Mouse (Mus musculus) layer of hippocampus, postnatal 36 days (tissue): ENCODE data around the gene Tapt1. TPM values are rescaled to one million over a fixed set of nuclear protein-coding genes. Genes with fewer than 3 reads are reported as not detected.

Experiments used
- DNase-seq, 2 experiments: peaks; one replicate each; pipeline ENCODE4 v3.0.0; 2022
- total RNA-seq, 2 experiments: library from RNA; stranded (reverse); gene quantifications; 2 replicates each; pipeline ENCODE4 v1.2.3; 2021

Tapt1 gene
- total RNA-seq, 2 experiments from 2014 or later: 48.1 to 49.2 TPM

DNA sequence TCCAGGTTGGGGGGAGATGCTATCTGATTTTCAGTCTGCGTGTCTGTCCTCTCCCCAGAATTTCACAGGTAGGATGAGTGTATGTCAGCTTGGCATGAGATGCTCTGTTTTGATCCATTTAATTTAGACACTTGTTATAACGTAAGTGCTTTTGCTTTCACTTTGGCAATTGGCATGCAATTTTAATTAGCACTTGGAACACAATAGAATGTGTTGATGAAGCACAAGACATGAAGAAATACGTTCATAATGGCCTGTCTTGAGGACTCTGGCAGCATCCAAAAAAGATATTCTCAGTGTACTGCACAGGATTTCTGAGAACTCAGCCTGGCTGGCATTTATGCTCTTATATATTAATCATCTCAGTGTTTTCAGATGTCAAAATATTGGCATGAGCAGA, 7.5 kb upstream of the Tapt1 start:
- no peak for DNase-seq

- no peak for DNase-seq
Measured at GRCm38 (mm10) chr5:44228756-44229155, 2.3 kb upstream of the Tapt1 start.

DNA sequence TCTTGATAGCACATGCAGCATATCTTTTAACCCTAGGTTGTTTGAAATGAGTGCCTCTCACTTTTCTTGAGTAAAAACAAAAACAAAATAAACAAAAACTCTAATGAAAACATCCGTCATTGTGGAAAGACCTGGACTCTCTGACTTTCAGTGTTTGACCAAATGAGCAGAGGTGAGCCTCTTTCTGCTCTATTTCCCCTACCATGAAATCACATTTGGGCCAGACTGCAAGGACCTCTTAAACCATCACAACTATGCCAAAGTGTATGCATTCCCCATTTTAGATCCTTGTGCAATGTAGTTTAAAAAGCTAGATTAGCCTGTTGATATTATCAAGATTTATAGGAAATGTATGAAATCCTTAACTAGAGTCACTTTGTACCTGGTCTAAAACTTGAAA, 1.9 kb upstream of the Tapt1 start:
- DNase-seq: no peak

DNA sequence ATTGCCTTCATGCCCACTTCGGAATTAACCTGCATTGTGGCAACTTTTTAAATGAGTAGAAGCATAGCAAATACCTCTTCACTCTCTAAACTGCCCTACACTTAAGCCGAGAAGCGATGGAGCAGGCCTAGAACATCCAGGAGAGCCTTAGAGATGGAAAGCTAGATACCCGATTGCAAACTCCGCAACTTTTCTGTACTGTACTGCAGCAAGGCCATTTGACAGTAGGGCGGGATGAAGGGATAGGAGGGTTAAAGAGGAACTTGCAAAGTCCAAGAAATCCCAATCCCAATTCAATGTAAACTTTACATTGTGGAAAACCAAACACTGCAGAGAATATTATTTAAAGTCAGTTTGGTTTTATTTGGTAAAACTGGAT, 1.0 kb upstream of the Tapt1 start:
- no peak for DNase-seq

GRCm38 (mm10) chr5:44225911-44226520, 410 bp downstream of the Tapt1 start:
- DNase-seq: peak in 1 of 2 experiments; percentile 22

DNA sequence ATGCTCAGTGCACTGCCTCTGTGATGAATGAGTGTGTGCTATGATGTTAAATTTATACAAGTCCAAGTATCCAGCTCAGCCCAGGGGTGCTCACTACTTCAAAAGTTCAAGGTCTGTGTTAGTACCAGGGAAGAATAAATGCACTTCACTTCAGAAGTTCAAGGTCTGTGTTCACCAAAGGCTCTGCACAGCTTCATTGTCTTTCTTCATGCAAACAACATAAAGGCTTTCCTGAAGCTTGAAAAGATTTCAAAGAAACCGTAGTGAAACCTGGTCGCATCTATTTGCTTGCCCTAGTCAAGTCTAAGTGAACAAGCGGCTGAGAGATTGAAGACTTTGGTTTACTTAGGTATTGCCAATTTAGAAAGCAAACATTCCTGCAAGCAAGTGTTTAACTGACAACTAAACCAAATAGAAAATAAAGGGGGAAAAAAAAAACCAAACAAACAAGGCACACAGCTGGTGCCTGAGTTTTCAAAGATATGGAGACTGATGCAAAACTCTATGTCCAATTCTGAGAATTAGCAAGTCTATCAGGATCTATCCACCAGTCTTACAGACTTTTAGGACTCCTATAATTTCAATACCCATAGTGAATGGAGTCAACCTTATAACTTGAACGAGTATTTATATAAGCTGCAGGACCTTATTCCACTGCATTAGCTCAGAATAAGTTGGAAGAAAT, 1.4 kb downstream of the Tapt1 start:
- no peak for DNase-seq

DNA sequence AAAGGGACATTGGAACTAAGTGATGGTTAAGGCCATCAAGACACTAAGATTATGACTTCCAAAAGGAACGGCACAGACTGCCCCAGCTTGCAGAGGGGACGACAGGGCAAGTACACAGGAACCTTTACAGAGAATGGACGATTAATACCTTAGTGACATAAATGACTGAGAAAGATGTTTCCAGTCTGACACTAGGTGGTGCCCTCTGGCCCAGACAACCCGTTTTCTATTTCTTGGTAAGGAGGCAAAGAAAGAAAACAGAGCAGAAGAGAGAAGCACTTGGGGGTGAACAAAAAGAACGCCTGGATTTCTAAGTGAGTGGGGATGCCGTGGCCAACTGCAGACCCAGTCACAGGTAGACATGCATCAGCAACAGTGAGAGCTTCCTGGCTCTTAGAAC, 2.2 kb downstream of the Tapt1 start:
- DNase-seq: no peak

- no peak for DNase-seq
Measured at GRCm38 (mm10) chr5:44223341-44223881, 3.0 kb downstream of the Tapt1 start.

- DNase-seq: no peak
Measured at GRCm38 (mm10) chr5:44220430-44220829, 6.0 kb downstream of the Tapt1 start.

DNA sequence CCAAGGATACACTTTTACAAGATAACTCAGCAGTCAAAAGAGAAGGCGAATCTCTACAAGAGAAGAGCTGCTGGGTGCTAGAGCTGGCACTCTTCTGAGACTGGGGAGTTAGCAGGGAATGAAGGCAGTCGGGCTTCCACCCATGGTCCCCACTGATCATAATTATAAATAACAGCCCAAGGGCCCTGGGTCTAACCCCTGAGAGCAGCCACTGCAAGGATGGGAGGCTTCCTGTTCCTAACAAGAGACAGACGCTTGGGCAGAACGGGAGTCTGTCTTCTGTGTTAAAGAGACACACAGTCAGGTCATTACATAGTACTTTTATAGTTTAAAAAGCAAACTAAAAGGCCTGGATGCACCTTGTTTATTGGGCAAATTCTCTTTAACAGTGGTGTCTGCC, 6.6 kb downstream of the Tapt1 start:
- no peak for DNase-seq

GRCm38 (mm10) chr5:44218483-44218882, 7.9 kb downstream of the Tapt1 start:
- no peak for DNase-seq

DNA sequence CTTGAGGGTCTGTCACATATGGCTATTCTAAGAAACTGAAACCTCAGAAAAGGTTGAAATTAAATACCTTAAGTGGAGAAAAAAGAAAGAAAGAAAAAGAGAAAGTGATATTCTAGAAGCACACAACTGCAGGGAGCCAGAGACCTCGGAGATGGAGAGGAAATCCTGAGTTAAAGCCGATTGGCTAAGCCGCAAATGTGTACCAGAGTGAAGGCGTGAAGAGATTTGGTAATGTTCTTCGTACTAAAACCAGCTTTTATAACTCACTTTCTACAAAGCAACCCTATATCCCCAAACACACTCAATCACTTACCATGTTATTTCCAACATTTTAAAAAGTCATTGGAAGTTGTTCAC, 8.8 kb downstream of the Tapt1 start:
- DNase-seq: no peak

- no peak for DNase-seq
Measured at GRCm38 (mm10) chr5:44217041-44217684, 9.3 kb downstream of the Tapt1 start.

GRCm38 (mm10) chr5:44215118-44215517, 11.3 kb downstream of the Tapt1 start:
- DNase-seq: no peak

GRCm38 (mm10) chr5:44214025-44214424, 12.4 kb downstream of the Tapt1 start:
- DNase-seq: no peak

- DNase-seq: no peak
Measured at GRCm38 (mm10) chr5:44213391-44213790, 13.0 kb downstream of the Tapt1 start.

DNA sequence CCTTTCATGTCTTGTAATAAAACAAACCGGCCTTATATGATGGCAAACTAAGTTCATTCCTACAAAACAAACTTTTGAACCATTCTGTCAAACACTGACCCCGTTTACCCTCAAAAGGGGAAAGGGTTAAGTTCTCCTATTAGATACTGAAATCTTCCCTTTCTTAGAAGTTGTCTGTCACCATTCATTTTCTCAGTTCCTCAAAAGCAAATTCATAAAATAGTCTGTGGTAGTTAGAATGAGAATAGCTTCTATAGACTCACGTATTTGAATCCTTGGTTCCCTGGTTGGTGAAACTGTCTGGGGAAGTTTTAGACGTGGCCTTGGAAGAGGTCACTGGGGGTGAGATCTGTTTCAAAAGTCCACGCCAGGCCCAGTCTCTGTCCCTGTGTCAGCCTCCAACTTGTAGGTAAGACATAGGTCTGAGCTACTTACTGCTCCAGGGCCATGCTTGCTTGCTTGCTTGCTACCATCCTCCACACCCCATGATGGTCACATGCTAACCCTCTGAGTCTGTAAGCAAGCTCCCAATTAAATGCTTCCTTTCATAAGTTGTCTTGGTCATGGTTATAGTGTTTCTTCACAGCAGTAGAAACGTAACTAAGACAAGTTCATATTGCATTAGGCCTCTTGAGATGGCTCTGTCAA, 14.5 kb downstream of the Tapt1 start:
- DNase-seq: no peak

GRCm38 (mm10) chr5:44207286-44207685, 19.1 kb downstream of the Tapt1 start:
- no peak for DNase-seq

GRCm38 (mm10) chr5:44206651-44207050, 19.8 kb downstream of the Tapt1 start:
- no peak for DNase-seq

- DNase-seq: peak in 1 of 2 experiments; percentile 31
Measured at GRCm38 (mm10) chr5:44203410-44203809, 23.0 kb downstream of the Tapt1 start.

DNA sequence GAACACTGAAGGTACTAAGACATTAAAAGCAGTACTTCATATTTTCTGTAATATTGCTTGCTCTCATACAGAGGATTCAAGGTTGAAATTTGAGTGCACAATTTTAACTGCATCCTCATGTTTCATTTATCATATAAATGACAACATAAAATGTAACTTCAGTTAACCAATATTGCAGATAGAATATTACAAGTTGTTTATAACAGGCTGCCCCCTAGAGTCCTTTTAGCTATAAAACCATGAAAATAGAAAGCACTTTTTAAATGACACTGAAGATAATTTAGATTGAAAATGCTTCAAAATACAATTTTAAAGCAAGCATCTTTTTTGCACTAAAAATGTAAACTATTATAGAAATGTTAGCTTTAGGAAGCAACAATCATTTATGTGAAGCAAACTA, 24.8 kb downstream of the Tapt1 start:
- DNase-seq: no peak

- no peak for DNase-seq
Measured at GRCm38 (mm10) chr5:44199109-44199508, 27.3 kb downstream of the Tapt1 start.

GRCm38 (mm10) chr5:44198471-44198870, 28.0 kb downstream of the Tapt1 start:
- DNase-seq: no peak
